Mouse (Mus musculus) ES-E14 (cell line): Measurements from ENCODE around the gene Mapk7.

Experiments used
- CHD2 ChIP-seq: IDR thresholded peaks from 2 replicates; pipeline ENCODE4 v1.6.1; 2014; ENCODE audit warnings: mild to moderate bottlenecking, low read depth, low read length, inconsistent platforms
- HCFC1 ChIP-seq: IDR thresholded peaks from 2 replicates; pipeline ENCODE4 v1.6.1; 2012; ENCODE audit warnings: low read length, inconsistent platforms, borderline replicate concordance; ENCODE audit not compliant: insufficient read depth
- MAFK ChIP-seq: IDR thresholded peaks from 2 replicates; pipeline ENCODE4 v1.6.1; 2014; ENCODE audit warnings: mild to moderate bottlenecking, low read depth, low read length, inconsistent platforms; ENCODE audit not compliant: insufficient read depth
- ZC3H11A ChIP-seq: IDR thresholded peaks from 2 replicates; pipeline ENCODE4 v1.6.1; 2012; ENCODE audit warnings: low read depth, mild to moderate bottlenecking, inconsistent platforms, low read length, borderline replicate concordance
- ZNF384 ChIP-seq: IDR thresholded peaks from 2 replicates; pipeline ENCODE4 v1.6.1; 2012; ENCODE audit warnings: low read depth, low read length, inconsistent platforms

- TF ChIP-seq MAFK, result no peak
- no peak for TF ChIP-seq ZC3H11A
- TF ChIP-seq ZNF384, result no peak
- TF ChIP-seq HCFC1, result no peak
- no peak for TF ChIP-seq CHD2
Observed at GRCm38 (mm10) chr11:61497490-61497889, 3.3 kb upstream of the Mapk7 start.
